Mouse (Mus musculus): ENCODE data around the gene Styk1.

- no peak for TF ChIP-seq CTCF (IDR thresholded peaks at IDR 0.05; ENCODE audit: insufficient read depth, low read depth, low read length)
- TF ChIP-seq POLR2A (IDR thresholded peaks at IDR 0.05; ENCODE audit: insufficient read depth, low read depth, low read length) = no peak
Observed at GRCm38 (mm10) chr6:131294435-131295112, 58.8 kb downstream of the Styk1 start.

Data from olfactory bulb, adult 2 months (tissue).